10 mouse cellular contexts compared by ENCODE assay signal in the genomic region with DNA sequence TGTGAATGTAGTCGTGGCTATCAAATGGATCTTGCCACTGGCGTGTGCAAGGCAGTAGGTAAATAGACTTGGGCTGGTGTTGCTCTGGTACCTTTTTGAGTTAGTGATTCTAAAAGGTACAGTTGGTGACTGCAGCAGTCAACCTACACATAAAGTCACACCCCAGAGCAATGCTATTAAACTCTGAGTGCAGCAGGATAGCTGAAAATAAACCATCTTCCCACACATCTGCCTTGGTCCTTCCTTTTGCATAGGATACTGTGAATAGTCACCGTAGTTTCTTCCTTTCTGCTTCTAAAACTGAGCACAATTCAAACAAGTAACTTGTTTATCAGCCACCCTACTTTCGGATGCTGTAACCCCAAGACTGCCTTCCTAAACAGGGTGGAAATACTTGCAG.
"Had no signal": no experiment of that assay in that cellular context is flagged by ENCODE, and none has a peak within 500 bp of the region (broad histone marks: within the 10 kb centered on the region; RNA-seq: fewer than 3 reads in every experiment).

No protein-coding gene starts in this region.

- DNase-seq: retina, postnatal 1 day; right cerebral cortex, postnatal 14 days; right cerebral cortex, postnatal 25 days; right cerebral cortex, postnatal 4 days; spleen, adult 18-20 months; thymus, adult 18-20 months; thymus, adult 2 months; thymus, postnatal 14 days; thymus, postnatal 36 days; thymus, postnatal 4 days had no signal
